Mouse (Mus musculus): ENCODE data around the gene Pcyt2. TPM values are rescaled to one million over a fixed set of nuclear protein-coding genes. Genes with fewer than 3 reads are reported as not detected.

The Pcyt2 gene
- total and polyA plus RNA-seq, 2 experiments = 494 to 1,652 TPM

- H3K27me3 ChIP-seq (ENCODE audit: control insufficient read depth, insufficient read depth, low read length) = no peaks in the 10 kb centered on the region
- TF ChIP-seq CTCF (IDR thresholded peaks at IDR 0.05; ENCODE audit: low read depth, low read length) = no peak
- TF ChIP-seq POLR2A (IDR thresholded peaks at IDR 0.05; ENCODE audit: extremely low read depth, insufficient read depth, low read length) = no peak
- no peak for DNase-seq (ENCODE audit: extremely low read depth, low read depth, low spot score)
- peaks cover 3% of the 10 kb centered on the region; the same call in 1 of the 2 replicates for H3K79me2 ChIP-seq (ENCODE audit: control insufficient read depth, insufficient read depth, low read length)
- no peak overlapping the region for H3K27ac ChIP-seq (replicated peaks; ENCODE audit: insufficient read depth, low read depth, low read length)
- peaks cover 18% of the 10 kb centered on the region for H3K4me1 ChIP-seq (ENCODE audit: control insufficient read depth, insufficient read depth, low read length)
- 84% methylated on average over 9 of the region's 9 CpGs for WGBS
- H3K4me3 ChIP-seq (ENCODE audit: insufficient read depth, low read depth, low read length) = no peak overlapping the region
- peaks cover 92% of the 10 kb centered on the region for H3K36me3 ChIP-seq (ENCODE audit: control insufficient read depth, insufficient read depth, low read length)
- H3K9ac ChIP-seq (ENCODE audit: low read depth, low read length) = no peak overlapping the region
Measured at GRCm38 (mm10) chr11:120565114-120565513, 52.6 kb downstream of the Pcyt2 start.

- 97% methylated on average over 13 of the region's 13 CpGs for WGBS
- TF ChIP-seq POLR2A (IDR thresholded peaks at IDR 0.05; ENCODE audit: extremely low read depth, insufficient read depth, low read length) = no peak
- no peak for TF ChIP-seq CTCF (IDR thresholded peaks at IDR 0.05; ENCODE audit: low read depth, low read length)
- H3K36me3 ChIP-seq (ENCODE audit: control insufficient read depth, insufficient read depth, low read length) = peaks cover 80% of the 10 kb centered on the region
Measured at GRCm38 (mm10) chr11:120562949-120563348, 54.8 kb downstream of the Pcyt2 start.

GRCm38 (mm10) chr11:120560952-120561728 is 56.6 kb downstream of the Pcyt2 start:
- peaks cover 62% of the 10 kb centered on the region for H3K36me3 ChIP-seq (ENCODE audit: control insufficient read depth, insufficient read depth, low read length)
- 87% methylated on average over 13 of the region's 13 CpGs for WGBS
- no peak for DNase-seq (ENCODE audit: extremely low read depth, low read depth, low spot score)
- no peaks in the 10 kb centered on the region for H3K79me2 ChIP-seq (ENCODE audit: control insufficient read depth, insufficient read depth, low read length)
- H3K27me3 ChIP-seq (ENCODE audit: control insufficient read depth, insufficient read depth, low read length) = no peaks in the 10 kb centered on the region
- no peak overlapping the region for H3K9ac ChIP-seq (ENCODE audit: low read depth, low read length)
- H3K4me1 ChIP-seq (ENCODE audit: control insufficient read depth, insufficient read depth, low read length) = no peaks in the 10 kb centered on the region
- H3K4me3 ChIP-seq (ENCODE audit: insufficient read depth, low read depth, low read length) = no peak overlapping the region
- H3K27ac ChIP-seq (replicated peaks; ENCODE audit: insufficient read depth, low read depth, low read length) = no peak overlapping the region
- TF ChIP-seq CTCF (IDR thresholded peaks at IDR 0.05; ENCODE audit: low read depth, low read length) (no peak), POLR2A (IDR thresholded peaks at IDR 0.05; ENCODE audit: extremely low read depth, insufficient read depth, low read length) (no peak)

More at GRCm38 (mm10) chr11:120562949-120563348, 54.8 kb downstream of the Pcyt2 start:
- DNase-seq (ENCODE audit: extremely low read depth, low read depth, low spot score) = no peak
- Histone ChIP-seq H3K27ac (replicated peaks; ENCODE audit: insufficient read depth, low read depth, low read length) (no peak overlapping the region), H3K4me3 (ENCODE audit: insufficient read depth, low read depth, low read length) (no peak overlapping the region), H3K4me1 (ENCODE audit: control insufficient read depth, insufficient read depth, low read length) (peaks cover 8% of the 10 kb centered on the region), H3K27me3 (ENCODE audit: control insufficient read depth, insufficient read depth, low read length) (no peaks in the 10 kb centered on the region), H3K79me2 (ENCODE audit: control insufficient read depth, insufficient read depth, low read length) (no peaks in the 10 kb centered on the region), H3K9ac (ENCODE audit: low read depth, low read length) (no peak overlapping the region)

Other genes with a start within 250 kb of the Pcyt2 start
Only the 30 nearest of the 33 such genes appear.
- not detected in 2 replicates for gene Tspan10, start 175.3 kb downstream of the Pcyt2 start, total RNA-seq (2014; rRNA removed)
- gene Tspan10, start 175.3 kb downstream of the Pcyt2 start, polyA plus RNA-seq (2012; rRNA removed) = 0.05 TPM in 2 replicates
- 0.46 and 0.81 TPM in 2 replicates for gene Pde6g, start 164.4 kb downstream of the Pcyt2 start, total RNA-seq (2014; rRNA removed)
- gene Pde6g, start 164.4 kb downstream of the Pcyt2 start, polyA plus RNA-seq (2012; rRNA removed) = 0.98 and 1.8 TPM in 2 replicates
- 20.7 and 28.9 TPM in 2 replicates for gene Oxld1, start 159.9 kb downstream of the Pcyt2 start, total RNA-seq (2014; rRNA removed)
- gene Oxld1, start 159.9 kb downstream of the Pcyt2 start, polyA plus RNA-seq (2012; rRNA removed) = 29.2 and 32.6 TPM in 2 replicates
- gene Ccdc137, start 159.8 kb downstream of the Pcyt2 start, total RNA-seq (2014; rRNA removed) = 4.6 and 5.7 TPM in 2 replicates
- gene Ccdc137, start 159.8 kb downstream of the Pcyt2 start, polyA plus RNA-seq (2012; rRNA removed) = 5.8 and 8.7 TPM in 2 replicates
- gene Arl16, start 150.3 kb downstream of the Pcyt2 start, total RNA-seq (2014; rRNA removed) = 9.5 and 9.6 TPM in 2 replicates
- 12.2 and 14.8 TPM in 2 replicates for gene Arl16, start 150.3 kb downstream of the Pcyt2 start, polyA plus RNA-seq (2012; rRNA removed)
- gene Mrpl12, start 133.3 kb downstream of the Pcyt2 start, total RNA-seq (2014; rRNA removed) = 43.6 and 46.6 TPM in 2 replicates
- 221 and 232 TPM in 2 replicates for gene Mrpl12, start 133.3 kb downstream of the Pcyt2 start, polyA plus RNA-seq (2012; rRNA removed)
- gene Slc25a10, start 126.1 kb downstream of the Pcyt2 start, total RNA-seq (2014; rRNA removed) = 121 and 135 TPM in 2 replicates
- 445 and 478 TPM in 2 replicates for gene Slc25a10, start 126.1 kb downstream of the Pcyt2 start, polyA plus RNA-seq (2012; rRNA removed)
- 135 and 143 TPM in 2 replicates for gene Gcgr, start 87.2 kb downstream of the Pcyt2 start, total RNA-seq (2014; rRNA removed)
- 542 and 561 TPM in 2 replicates for gene Gcgr, start 87.2 kb downstream of the Pcyt2 start, polyA plus RNA-seq (2012; rRNA removed)
- 11.7 and 13.6 TPM in 2 replicates for gene Mcrip1, start 68.2 kb downstream of the Pcyt2 start, total RNA-seq (2014; rRNA removed)
- gene Mcrip1, start 68.2 kb downstream of the Pcyt2 start, polyA plus RNA-seq (2012; rRNA removed) = 36.8 and 44.4 TPM in 2 replicates
- gene Ppp1r27, start 66.8 kb downstream of the Pcyt2 start, total RNA-seq (2014; rRNA removed) = 0.28 TPM in 1 of 2 replicates, not detected in the other
- not detected in 2 replicates for gene Ppp1r27, start 66.8 kb downstream of the Pcyt2 start, polyA plus RNA-seq (2012; rRNA removed)
- gene P4hb, start 44.7 kb downstream of the Pcyt2 start, total RNA-seq (2014; rRNA removed) = 933 and 951 TPM in 2 replicates
- gene P4hb, start 44.7 kb downstream of the Pcyt2 start, polyA plus RNA-seq (2012; rRNA removed) = 683 and 737 TPM in 2 replicates
- gene Arhgdia, start 36.3 kb downstream of the Pcyt2 start, total RNA-seq (2014; rRNA removed) = 14.9 and 22.3 TPM in 2 replicates
- gene Arhgdia, start 36.3 kb downstream of the Pcyt2 start, polyA plus RNA-seq (2012; rRNA removed) = 142 and 188 TPM in 2 replicates
- gene Alyref, start 19.6 kb downstream of the Pcyt2 start, total RNA-seq (2014; rRNA removed) = 33.8 and 34.5 TPM in 2 replicates
- 12.6 and 12.9 TPM in 2 replicates for gene Alyref, start 19.6 kb downstream of the Pcyt2 start, polyA plus RNA-seq (2012; rRNA removed)
- gene Anapc11, start 19.5 kb downstream of the Pcyt2 start, total RNA-seq (2014; rRNA removed) = 8.9 and 12.8 TPM in 2 replicates
- gene Anapc11, start 19.5 kb downstream of the Pcyt2 start, polyA plus RNA-seq (2012; rRNA removed) = 57.0 and 59.4 TPM in 2 replicates
- gene Npb, start 9.5 kb downstream of the Pcyt2 start, total RNA-seq (2014; rRNA removed) = not detected in 2 replicates
- 2.0 and 2.7 TPM in 2 replicates for gene Npb, start 9.5 kb downstream of the Pcyt2 start, polyA plus RNA-seq (2012; rRNA removed)
- gene Sirt7, start 7.3 kb upstream of the Pcyt2 start, total RNA-seq (2014; rRNA removed) = 31.1 and 36.3 TPM in 2 replicates
- gene Sirt7, start 7.3 kb upstream of the Pcyt2 start, polyA plus RNA-seq (2012; rRNA removed) = 69.7 and 72.1 TPM in 2 replicates
- 41.9 and 44.2 TPM in 2 replicates for gene Mafg, start 15.7 kb upstream of the Pcyt2 start, total RNA-seq (2014; rRNA removed)
- gene Mafg, start 15.7 kb upstream of the Pcyt2 start, polyA plus RNA-seq (2012; rRNA removed) = 60.5 and 64.2 TPM in 2 replicates
- gene Pycr1, start 25.8 kb upstream of the Pcyt2 start, total RNA-seq (2014; rRNA removed) = 0.47 and 2.6 TPM in 2 replicates
- 0.25 and 0.61 TPM in 2 replicates for gene Pycr1, start 25.8 kb upstream of the Pcyt2 start, polyA plus RNA-seq (2012; rRNA removed)
- not detected in 2 replicates for gene Myadml2, start 30.2 kb upstream of the Pcyt2 start, total RNA-seq (2014; rRNA removed)
- gene Myadml2, start 30.2 kb upstream of the Pcyt2 start, polyA plus RNA-seq (2012; rRNA removed) = not detected in 2 replicates
- gene Notum, start 43.2 kb upstream of the Pcyt2 start, total RNA-seq (2014; rRNA removed) = 29.8 and 34.9 TPM in 2 replicates
- gene Notum, start 43.2 kb upstream of the Pcyt2 start, polyA plus RNA-seq (2012; rRNA removed) = 56.0 and 61.6 TPM in 2 replicates
- 49.3 and 56.6 TPM in 2 replicates for gene Aspscr1, start 55.0 kb upstream of the Pcyt2 start, total RNA-seq (2014; rRNA removed)
- gene Aspscr1, start 55.0 kb upstream of the Pcyt2 start, polyA plus RNA-seq (2012; rRNA removed) = 131 and 142 TPM in 2 replicates
- gene Cenpx, start 95.8 kb upstream of the Pcyt2 start, total RNA-seq (2014; rRNA removed) = 20.3 and 20.5 TPM in 2 replicates
- gene Cenpx, start 95.8 kb upstream of the Pcyt2 start, polyA plus RNA-seq (2012; rRNA removed) = 63.4 and 74.6 TPM in 2 replicates
- 4.4 and 5.1 TPM in 2 replicates for gene Lrrc45, start 96.0 kb upstream of the Pcyt2 start, total RNA-seq (2014; rRNA removed)
- gene Lrrc45, start 96.0 kb upstream of the Pcyt2 start, polyA plus RNA-seq (2012; rRNA removed) = 7.4 and 9.8 TPM in 2 replicates
- gene Rac3, start 103.5 kb upstream of the Pcyt2 start, total RNA-seq (2014; rRNA removed) = 0.20 and 0.55 TPM in 2 replicates
- 0.72 and 1.1 TPM in 2 replicates for gene Rac3, start 103.5 kb upstream of the Pcyt2 start, polyA plus RNA-seq (2012; rRNA removed)
- gene Dcxr, start 109.3 kb upstream of the Pcyt2 start, total RNA-seq (2014; rRNA removed) = 215 and 230 TPM in 2 replicates
- gene Dcxr, start 109.3 kb upstream of the Pcyt2 start, polyA plus RNA-seq (2012; rRNA removed) = 512 and 554 TPM in 2 replicates
- gene Cbr2, start 114.2 kb upstream of the Pcyt2 start, total RNA-seq (2014; rRNA removed) = not detected in 2 replicates
- gene Cbr2, start 114.2 kb upstream of the Pcyt2 start, polyA plus RNA-seq (2012; rRNA removed) = 0.28 and 0.86 TPM in 2 replicates
- 0.54 and 0.55 TPM in 2 replicates for gene Hmga1b, start 144.9 kb upstream of the Pcyt2 start, total RNA-seq (2014; rRNA removed)
- 0.07 and 0.12 TPM in 2 replicates for gene Hmga1b, start 144.9 kb upstream of the Pcyt2 start, polyA plus RNA-seq (2012; rRNA removed)
- gene Rfng, start 166.3 kb upstream of the Pcyt2 start, total RNA-seq (2014; rRNA removed) = 3.1 and 5.7 TPM in 2 replicates
- gene Rfng, start 166.3 kb upstream of the Pcyt2 start, polyA plus RNA-seq (2012; rRNA removed) = 25.1 and 28.3 TPM in 2 replicates
- gene Gps1, start 166.3 kb upstream of the Pcyt2 start, total RNA-seq (2014; rRNA removed) = 81.9 and 89.7 TPM in 2 replicates
- gene Gps1, start 166.3 kb upstream of the Pcyt2 start, polyA plus RNA-seq (2012; rRNA removed) = 97.9 and 99.5 TPM in 2 replicates
- 52.1 and 52.4 TPM in 2 replicates for gene Dus1l, start 178.5 kb upstream of the Pcyt2 start, total RNA-seq (2014; rRNA removed)
- gene Dus1l, start 178.5 kb upstream of the Pcyt2 start, polyA plus RNA-seq (2012; rRNA removed) = 69.7 and 70.6 TPM in 2 replicates